Mouse (Mus musculus): ENCODE data around the gene Prss36. TPM values are rescaled to one million over a fixed set of nuclear protein-coding genes. Genes with fewer than 3 reads are reported as not detected.

Gene Prss36
- 10.6 and 11.3 TPM in 2 replicates for polyA plus RNA-seq (2012; rRNA removed)

DNA sequence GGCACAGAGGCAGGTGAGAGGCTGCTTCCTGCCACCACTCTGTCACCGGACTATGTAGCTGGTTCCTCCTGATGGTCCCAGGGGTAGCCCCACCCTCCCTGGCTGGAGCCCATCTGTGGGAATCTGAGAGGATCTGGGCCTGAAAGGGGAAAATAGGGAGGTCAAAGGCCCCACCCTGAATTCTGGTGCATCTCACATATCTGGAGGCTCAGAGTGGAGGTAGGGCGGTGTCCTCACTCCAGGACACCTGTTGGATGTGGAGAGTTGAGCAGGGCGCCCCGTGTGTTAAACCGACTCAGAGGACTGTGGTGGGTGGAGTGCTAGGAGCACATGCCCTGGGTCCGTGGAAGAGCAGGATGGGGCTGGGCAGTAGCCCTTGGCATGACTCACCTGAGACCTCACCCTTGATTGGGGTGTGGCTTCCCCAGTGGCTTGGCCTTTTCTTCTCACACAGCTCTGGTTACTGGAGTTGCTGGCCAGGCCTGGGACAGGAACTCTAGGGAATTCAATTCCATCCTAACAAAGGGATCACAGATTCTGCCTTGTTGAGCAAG is at the start of gene Prss36:
Gene Prss36, minus strand, starts transcription at position 256 of the 554 bp plus-strand sequence.

DNA sequence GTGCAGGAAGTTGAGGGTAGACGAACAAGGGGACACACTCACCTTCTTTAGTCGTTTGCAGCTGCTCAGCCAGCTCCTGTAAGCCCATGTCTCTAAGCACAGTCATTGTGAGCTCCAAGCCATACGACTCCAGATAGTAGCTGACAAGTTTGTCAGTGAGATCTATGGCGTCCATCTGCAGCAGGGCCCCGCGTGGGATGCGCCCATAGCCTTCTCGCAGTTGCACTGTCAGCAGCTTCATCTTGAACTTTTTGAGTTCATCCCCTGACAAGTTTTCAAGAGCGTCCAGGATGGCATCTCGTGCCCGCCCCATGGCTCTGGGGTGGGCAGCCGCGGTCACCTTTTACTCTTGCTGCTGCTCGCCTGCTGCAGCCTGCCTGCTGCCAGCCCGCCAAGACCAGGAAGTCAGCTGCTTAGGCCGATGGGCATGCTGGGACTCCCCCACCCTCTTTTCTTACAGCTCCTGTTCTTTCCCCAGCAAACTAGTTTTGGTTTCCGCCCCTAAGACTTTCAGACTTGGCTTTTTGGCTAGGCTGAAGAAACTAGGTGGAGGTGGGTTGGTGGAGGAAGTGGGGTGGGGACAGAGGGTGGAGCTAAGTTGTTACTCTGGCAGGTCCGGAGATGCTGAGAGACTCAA is 46.9 kb upstream of the Prss36 start, which contains the start of gene Pycard:
Gene Pycard, minus strand, starts transcription at position 527 of the 637 bp plus-strand sequence.

DNA sequence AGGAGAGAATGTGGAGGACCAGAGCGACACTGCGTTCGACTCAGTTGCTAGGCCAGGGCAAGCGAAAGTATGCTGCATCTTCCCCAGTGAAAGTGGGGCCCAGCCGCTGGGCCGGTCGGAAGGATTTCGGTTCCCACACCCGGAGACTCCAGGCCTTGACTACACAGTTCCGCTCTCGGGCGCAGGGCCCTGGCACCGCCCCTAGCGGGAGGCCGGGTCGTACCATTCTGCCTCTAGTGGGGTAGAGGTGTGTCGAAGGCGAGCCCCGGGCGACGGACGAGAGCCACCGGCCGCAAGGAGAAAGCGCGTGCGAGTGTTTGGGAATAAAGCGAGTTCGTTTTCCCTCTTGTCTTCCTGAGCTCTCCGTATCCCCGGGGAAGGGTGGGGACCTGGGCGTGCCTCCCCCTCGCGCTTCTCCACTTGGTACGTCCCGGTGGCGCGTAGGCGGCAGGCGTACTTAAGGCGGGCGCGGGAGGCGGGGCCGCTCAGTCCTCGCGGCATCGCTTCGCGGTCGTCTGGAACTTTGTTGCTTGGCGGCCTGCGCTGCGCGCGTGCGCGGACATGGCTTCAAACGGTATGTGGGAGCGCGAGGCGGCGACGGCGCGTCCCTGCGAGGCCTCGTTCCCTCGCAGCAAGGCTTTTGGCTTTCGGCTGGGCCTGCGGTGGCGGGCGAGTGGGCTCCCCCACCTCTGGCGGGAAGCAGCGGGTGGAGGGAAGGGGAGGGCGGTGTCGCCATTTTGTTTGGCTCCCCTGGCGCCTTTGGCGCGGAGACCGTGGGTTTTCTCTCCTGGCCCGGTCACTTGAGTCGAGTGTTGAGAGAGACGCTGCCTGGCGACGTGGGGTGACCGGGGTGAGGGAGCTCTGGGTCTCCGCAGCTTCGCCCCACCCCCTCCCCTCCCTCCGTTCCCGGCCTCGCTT is 20.7 kb upstream of the Prss36 start, which contains the start of gene Fus:
Gene Fus, plus strand, starts transcription at position 454 of the 918 bp plus-strand sequence.

DNA sequence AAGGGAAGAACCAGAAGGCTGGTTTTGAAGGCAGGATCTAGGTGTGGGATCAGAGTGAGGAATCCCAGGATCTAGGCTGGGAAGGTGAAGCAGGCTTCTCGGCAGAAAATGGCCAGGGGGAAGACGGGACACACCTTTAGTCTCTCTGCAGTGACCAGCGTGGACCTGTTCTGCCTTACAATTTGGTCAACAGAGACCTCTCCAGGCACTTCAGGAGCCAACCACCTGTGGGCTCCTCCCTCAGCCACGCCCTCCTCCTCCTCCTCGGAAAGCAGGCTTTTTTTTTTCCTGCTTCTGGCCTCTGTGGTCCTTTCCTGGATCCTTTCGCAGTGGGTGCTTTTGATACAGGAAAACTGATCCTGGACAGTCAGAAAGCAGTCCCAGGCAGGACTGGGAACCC is 16.6 kb downstream of the Prss36 start, which contains the start of gene Prss8:
Gene Prss8, minus strand, starts transcription at position 182 of the 400 bp plus-strand sequence.

DNA sequence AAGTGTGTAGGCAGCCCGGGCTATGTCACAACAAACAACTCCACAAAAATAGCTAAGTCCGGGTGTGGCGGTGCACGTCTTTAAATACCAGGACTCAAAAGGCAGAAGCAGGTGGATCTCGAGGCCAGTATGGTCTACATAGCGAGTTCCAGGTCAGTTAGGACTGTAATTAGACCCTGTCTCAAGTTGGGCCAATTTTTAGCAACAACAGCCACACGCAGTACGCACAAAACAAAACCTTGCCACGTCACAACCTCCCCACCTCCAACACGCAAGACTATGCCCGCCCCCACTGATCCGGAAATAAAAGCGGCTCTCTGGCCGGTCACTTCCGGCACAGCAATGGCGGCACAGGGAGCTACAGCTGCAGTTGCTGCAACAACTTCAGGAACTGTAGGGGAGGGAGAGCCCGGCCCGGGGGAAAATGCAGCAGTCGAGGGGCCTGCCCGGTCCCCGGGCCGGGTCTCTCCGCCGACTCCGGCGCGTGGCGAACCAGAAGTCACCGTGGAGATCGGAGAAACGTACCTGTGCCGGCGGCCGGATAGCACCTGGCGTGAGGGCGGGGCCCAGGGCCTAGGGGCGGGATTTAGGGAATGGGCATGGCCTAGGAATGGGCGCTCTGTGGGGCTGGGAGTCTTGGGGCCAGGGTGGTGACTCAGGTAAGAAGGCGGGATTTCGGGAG is 34.2 kb downstream of the Prss36 start, which contains the start of gene Kat8:
Gene Kat8, plus strand, starts transcription at position 327 of the 682 bp plus-strand sequence.

DNA sequence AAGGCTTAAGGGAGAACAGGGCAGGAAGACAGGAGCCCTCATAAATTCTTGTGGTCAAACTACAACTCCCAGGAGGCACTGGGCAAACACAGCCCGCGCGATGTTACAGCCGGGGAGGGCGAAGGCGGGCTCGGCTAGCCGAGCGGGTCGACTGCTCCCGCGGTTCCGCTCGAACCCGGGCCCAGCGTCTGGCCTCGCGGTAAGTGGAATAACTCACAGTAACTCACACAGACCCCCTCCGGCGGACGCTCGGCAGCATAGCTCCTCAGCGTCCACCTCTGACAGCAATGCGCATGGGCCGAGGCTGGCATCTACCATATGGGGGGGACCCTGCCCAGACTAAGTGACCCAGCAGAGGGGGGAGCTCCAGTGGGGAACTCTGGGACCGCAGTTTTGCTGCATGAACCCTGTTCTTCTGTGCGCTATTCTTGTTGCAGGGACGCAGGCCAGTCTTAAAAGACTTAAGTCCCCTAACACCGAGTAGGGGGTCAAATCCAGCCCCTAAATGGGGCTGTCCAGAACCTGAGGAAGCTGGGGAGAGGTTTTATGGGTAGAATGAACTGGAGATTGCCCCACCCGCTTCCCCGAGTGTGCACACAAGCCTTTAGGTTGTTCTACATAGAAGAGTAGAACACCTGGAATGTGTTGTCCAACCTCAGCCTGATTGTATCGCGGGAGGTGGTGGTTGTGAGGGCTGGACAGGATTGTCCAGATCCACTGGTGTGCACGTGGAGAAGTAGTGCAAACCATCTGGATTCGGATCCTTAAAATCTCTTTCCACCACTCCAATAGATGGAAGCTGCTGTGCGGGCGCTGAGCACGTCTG is 42.3 kb downstream of the Prss36 start, which contains the start of gene Bckdk:
Gene Bckdk, plus strand, starts transcription at position 112 of the 826 bp plus-strand sequence.

DNA sequence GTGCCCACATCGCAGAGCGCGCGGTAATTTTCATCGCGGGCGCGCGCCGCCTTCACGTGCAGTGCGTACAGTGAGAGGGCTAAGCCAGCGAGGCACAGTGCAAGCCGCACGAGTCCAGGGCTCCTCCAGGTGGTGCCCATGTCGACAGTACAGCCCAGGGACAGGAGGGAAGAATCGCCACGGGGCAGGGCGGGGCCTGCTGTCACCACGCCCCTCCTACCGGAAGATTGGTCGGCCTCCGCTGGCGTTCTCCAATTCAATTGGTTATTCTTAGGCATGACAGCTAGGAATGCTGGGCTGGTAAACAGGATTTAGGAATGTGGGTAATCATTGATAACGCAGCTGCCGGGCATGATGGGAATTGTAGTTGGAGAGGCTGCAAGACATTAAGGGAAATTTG is 51.1 kb downstream of the Prss36 start, which contains the start of the genes Gm21974 and Vkorc1:
Gene Gm21974, minus strand, starts transcription at position 13 of the 400 bp plus-strand sequence.
Gene Vkorc1, minus strand, starts transcription at position 176 of the 400 bp plus-strand sequence.

DNA sequence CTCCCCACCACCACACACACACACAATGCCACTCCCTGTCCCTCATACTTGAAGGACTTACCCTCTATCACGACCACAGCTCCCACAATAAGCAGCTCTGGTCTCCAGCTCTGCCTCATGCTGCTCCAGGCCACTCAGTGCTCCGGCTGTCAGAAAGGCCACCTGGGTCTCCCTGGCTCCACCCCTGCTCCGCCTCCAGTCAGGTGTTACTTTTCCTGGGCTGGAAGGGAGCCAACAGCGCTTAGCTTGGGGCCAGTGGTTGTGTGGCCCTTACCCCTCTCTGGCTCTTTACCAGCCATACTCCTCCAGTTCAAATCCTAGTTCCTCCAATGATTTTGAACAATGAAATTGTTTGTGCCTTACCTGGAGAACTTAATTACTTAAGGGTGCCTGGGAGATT is 55.7 kb downstream of the Prss36 start, which contains the start of gene Prss53:
Gene Prss53, minus strand, starts transcription at position 173 of the 400 bp plus-strand sequence.

Other genes starting within 250 kb of the Prss36 start
- 20.6 and 22.6 TPM in 2 replicates for gene Bcl7c, start 237.8 kb downstream of the Prss36 start, polyA plus RNA-seq (2012; rRNA removed)
- 20.2 and 35.6 TPM in 2 replicates for gene Ctf1, start 234.0 kb downstream of the Prss36 start, polyA plus RNA-seq (2012; rRNA removed)
- gene Ctf2, start 214.6 kb downstream of the Prss36 start, polyA plus RNA-seq (2012; rRNA removed), result not detected in 2 replicates
- gene Fbxl19, start 202.2 kb downstream of the Prss36 start, polyA plus RNA-seq (2012; rRNA removed), result 22.9 and 30.3 TPM in 2 replicates
- gene Orai3, start 176.9 kb downstream of the Prss36 start, polyA plus RNA-seq (2012; rRNA removed), result 20.9 and 23.7 TPM in 2 replicates
- gene Setd1a, start 170.1 kb downstream of the Prss36 start, polyA plus RNA-seq (2012; rRNA removed), result 4.1 and 4.5 TPM in 2 replicates
- not detected in 2 replicates for gene Gm49388, start 161.1 kb downstream of the Prss36 start, polyA plus RNA-seq (2012; rRNA removed)
- 21.9 and 24.6 TPM in 2 replicates for gene Hsd3b7, start 146.1 kb downstream of the Prss36 start, polyA plus RNA-seq (2012; rRNA removed)
- gene Stx4a, start 122.4 kb downstream of the Prss36 start, polyA plus RNA-seq (2012; rRNA removed), result 26.6 and 29.8 TPM in 2 replicates
- gene Stx1b, start 122.2 kb downstream of the Prss36 start, polyA plus RNA-seq (2012; rRNA removed), result 2.1 and 2.7 TPM in 2 replicates
- gene Zfp646, start 70.5 kb downstream of the Prss36 start, polyA plus RNA-seq (2012; rRNA removed), result 5.6 and 6.4 TPM in 2 replicates
- 3.4 TPM in 2 replicates for gene Zfp668, start 69.9 kb downstream of the Prss36 start, polyA plus RNA-seq (2012; rRNA removed)
- gene Prss53, start 55.8 kb downstream of the Prss36 start, polyA plus RNA-seq (2012; rRNA removed), result 2.9 and 3.2 TPM in 2 replicates
- not detected in 2 replicates for gene Gm21974, start 51.3 kb downstream of the Prss36 start, polyA plus RNA-seq (2012; rRNA removed)
- gene Vkorc1, start 51.1 kb downstream of the Prss36 start, polyA plus RNA-seq (2012; rRNA removed), result 72.4 and 102 TPM in 2 replicates
- 75.1 and 76.5 TPM in 2 replicates for gene Bckdk, start 42.6 kb downstream of the Prss36 start, polyA plus RNA-seq (2012; rRNA removed)
- gene Kat8, start 34.2 kb downstream of the Prss36 start, polyA plus RNA-seq (2012; rRNA removed), result 4.1 and 4.7 TPM in 2 replicates
- gene Prss8, start 16.6 kb downstream of the Prss36 start, polyA plus RNA-seq (2012; rRNA removed), result 112 and 116 TPM in 2 replicates
- gene Fus, start 20.7 kb upstream of the Prss36 start, polyA plus RNA-seq (2012; rRNA removed), result 67.4 and 92.5 TPM in 2 replicates
- gene Pycard, start 47.1 kb upstream of the Prss36 start, polyA plus RNA-seq (2012; rRNA removed), result 87.6 and 101 TPM in 2 replicates
- gene Trim72, start 57.2 kb upstream of the Prss36 start, polyA plus RNA-seq (2012; rRNA removed), result 4.5 and 4.9 TPM in 2 replicates
- 1.7 and 3.5 TPM in 2 replicates for gene Itgam, start 115.9 kb upstream of the Prss36 start, polyA plus RNA-seq (2012; rRNA removed)
- not detected in 2 replicates for gene Gm49368, start 116.0 kb upstream of the Prss36 start, polyA plus RNA-seq (2012; rRNA removed)
- gene Itgax, start 182.8 kb upstream of the Prss36 start, polyA plus RNA-seq (2012; rRNA removed), result 0.73 and 1.2 TPM in 2 replicates
- 0.14 TPM in 1 of 2 replicates, not detected in the other for gene Itgad, start 207.7 kb upstream of the Prss36 start, polyA plus RNA-seq (2012; rRNA removed)

Data from stomach, adult 2 months (tissue).